Mouse (Mus musculus): ENCODE results near the gene Rps19bp1. TPM values are rescaled to one million over a fixed set of nuclear protein-coding genes. Genes with fewer than 3 reads are reported as not detected.

The Rps19bp1 gene
- polyA plus RNA-seq, 1 experiment from 2014 or later = 79.6 TPM

GRCm38 (mm10) chr15:80279053-80279452, 14.9 kb upstream of the Rps19bp1 start:
- no peak overlapping the region for H3K4me2 ChIP-seq (ENCODE audit: low read length)
- H3K4me1 ChIP-seq (ENCODE audit: control insufficient read depth, insufficient read depth, low read length) = no peaks in the 10 kb centered on the region
- H3K9ac ChIP-seq (ENCODE audit: low read depth, low read length) = no peak overlapping the region
- WGBS = 87% methylated on average over 2 of the region's 2 CpGs
- no peaks in the 10 kb centered on the region; the same call in 1 of the 2 replicates for H3K27me3 ChIP-seq (ENCODE audit: control insufficient read depth, insufficient read depth, low read depth, low read length)
- no peak overlapping the region for H3K4me3 ChIP-seq (ENCODE audit: low read depth, low read length)
- ATAC-seq = no peak
- no peaks in the 10 kb centered on the region for H3K9me3 ChIP-seq (replicated peaks; ENCODE audit: control insufficient read depth, low read length, poor library complexity, severe bottlenecking)
- H3K36me3 ChIP-seq (ENCODE audit: control insufficient read depth, insufficient read depth, low read length) = no peaks in the 10 kb centered on the region
- no peak overlapping the region for H3K27ac ChIP-seq (ENCODE audit: low read length)

- 79% methylated on average over 5 of the region's 5 CpGs for WGBS
- ATAC-seq = no peak
- no peaks in the 10 kb centered on the region for H3K36me3 ChIP-seq (ENCODE audit: control insufficient read depth, insufficient read depth, low read length)
Measured at GRCm38 (mm10) chr15:80278121-80278759, 14.1 kb upstream of the Rps19bp1 start.

GRCm38 (mm10) chr15:80277625-80278024, 13.5 kb upstream of the Rps19bp1 start:
- Histone ChIP-seq H3K4me2 (ENCODE audit: low read length) (no peak overlapping the region), H3K27ac (ENCODE audit: low read length) (no peak overlapping the region), H3K27me3 (ENCODE audit: control insufficient read depth, insufficient read depth, low read depth, low read length) (no peaks in the 10 kb centered on the region; the same call in 1 of the 2 replicates), H3K36me3 (ENCODE audit: control insufficient read depth, insufficient read depth, low read length) (no peaks in the 10 kb centered on the region), H3K4me1 (ENCODE audit: control insufficient read depth, insufficient read depth, low read length) (no peaks in the 10 kb centered on the region; the same call in 1 of the 2 replicates), H3K9me3 (replicated peaks; ENCODE audit: control insufficient read depth, low read length, poor library complexity, severe bottlenecking) (no peaks in the 10 kb centered on the region), H3K4me3 (ENCODE audit: low read depth, low read length) (no peak overlapping the region), H3K9ac (ENCODE audit: low read depth, low read length) (no peak overlapping the region)
- 4% methylated on average over 6 of the region's 6 CpGs for WGBS
- no peak for ATAC-seq

More at GRCm38 (mm10) chr15:80278121-80278759, 14.1 kb upstream of the Rps19bp1 start:
- Histone ChIP-seq H3K4me3 (ENCODE audit: low read depth, low read length) (no peak overlapping the region), H3K27ac (ENCODE audit: low read length) (no peak overlapping the region), H3K27me3 (ENCODE audit: control insufficient read depth, insufficient read depth, low read depth, low read length) (no peaks in the 10 kb centered on the region; the same call in 1 of the 2 replicates), H3K9ac (ENCODE audit: low read depth, low read length) (no peak overlapping the region), H3K4me2 (ENCODE audit: low read length) (no peak overlapping the region), H3K9me3 (replicated peaks; ENCODE audit: control insufficient read depth, low read length, poor library complexity, severe bottlenecking) (no peaks in the 10 kb centered on the region), H3K4me1 (ENCODE audit: control insufficient read depth, insufficient read depth, low read length) (no peaks in the 10 kb centered on the region)

- no peak overlapping the region for H3K27ac ChIP-seq (ENCODE audit: low read length)
- no peaks in the 10 kb centered on the region; the same call in 1 of the 2 replicates for H3K27me3 ChIP-seq (ENCODE audit: control insufficient read depth, insufficient read depth, low read depth, low read length)
- no peak overlapping the region for H3K4me2 ChIP-seq (ENCODE audit: low read length)
- H3K9ac ChIP-seq (ENCODE audit: low read depth, low read length) = no peak overlapping the region
- no peak overlapping the region for H3K4me3 ChIP-seq (ENCODE audit: low read depth, low read length)
- H3K9me3 ChIP-seq (replicated peaks; ENCODE audit: control insufficient read depth, low read length, poor library complexity, severe bottlenecking) = no peaks in the 10 kb centered on the region
- WGBS = 37% methylated on average over 9 of the region's 9 CpGs
- H3K4me1 ChIP-seq (ENCODE audit: control insufficient read depth, insufficient read depth, low read length) = peaks cover 2% of the 10 kb centered on the region; the same call in 1 of the 2 replicates
- 0 out of 2 replicates have a peak, but pooled peaks have one; percentile 28 for ATAC-seq
- H3K36me3 ChIP-seq (ENCODE audit: control insufficient read depth, insufficient read depth, low read length) = no peaks in the 10 kb centered on the region
Measured at GRCm38 (mm10) chr15:80277107-80277506, 13.0 kb upstream of the Rps19bp1 start.

GRCm38 (mm10) chr15:80271858-80272396, 7.8 kb upstream of the Rps19bp1 start:
- Histone ChIP-seq H3K27ac (ENCODE audit: low read length) (no peak overlapping the region), H3K27me3 (ENCODE audit: control insufficient read depth, insufficient read depth, low read depth, low read length) (no peaks in the 10 kb centered on the region; the same call in 1 of the 2 replicates), H3K4me3 (ENCODE audit: low read depth, low read length) (no peak overlapping the region), H3K4me2 (ENCODE audit: low read length) (no peak overlapping the region), H3K36me3 (ENCODE audit: control insufficient read depth, insufficient read depth, low read length) (no peaks in the 10 kb centered on the region), H3K4me1 (ENCODE audit: control insufficient read depth, insufficient read depth, low read length) (peaks cover 6% of the 10 kb centered on the region), H3K9me3 (replicated peaks; ENCODE audit: control insufficient read depth, low read length, poor library complexity, severe bottlenecking) (no peaks in the 10 kb centered on the region), H3K9ac (ENCODE audit: low read depth, low read length) (no peak overlapping the region)
- WGBS = 43% methylated on average over 3 of the region's 3 CpGs
- ATAC-seq = no peak

GRCm38 (mm10) chr15:80266281-80266680, 2.2 kb upstream of the Rps19bp1 start:
- no peak overlapping the region for H3K27ac ChIP-seq (ENCODE audit: low read length)
- ATAC-seq = peak; percentile 61; the same call in 1 of the 2 replicates
- no peak overlapping the region for H3K9ac ChIP-seq (ENCODE audit: low read depth, low read length)
- H3K4me2 ChIP-seq (ENCODE audit: low read length) = no peak overlapping the region
- H3K4me3 ChIP-seq (ENCODE audit: low read depth, low read length) = no peak overlapping the region
- H3K36me3 ChIP-seq (ENCODE audit: control insufficient read depth, insufficient read depth, low read length) = no peaks in the 10 kb centered on the region
- peaks cover 18% of the 10 kb centered on the region for H3K4me1 ChIP-seq (ENCODE audit: control insufficient read depth, insufficient read depth, low read length)
- 0% methylated on average over 2 of the region's 2 CpGs for WGBS
- H3K9me3 ChIP-seq (replicated peaks; ENCODE audit: control insufficient read depth, low read length, poor library complexity, severe bottlenecking) = no peaks in the 10 kb centered on the region
- H3K27me3 ChIP-seq (ENCODE audit: control insufficient read depth, insufficient read depth, low read depth, low read length) = no peaks in the 10 kb centered on the region

GRCm38 (mm10) chr15:80261100-80261499, 3.0 kb downstream of the Rps19bp1 start:
- WGBS = 85% methylated on average over 7 of the region's 7 CpGs
- Histone ChIP-seq H3K4me2 (ENCODE audit: low read length) (no peak overlapping the region), H3K27ac (ENCODE audit: low read length) (no peak overlapping the region), H3K4me3 (ENCODE audit: low read depth, low read length) (no peak overlapping the region), H3K4me1 (ENCODE audit: control insufficient read depth, insufficient read depth, low read length) (peaks cover 40% of the 10 kb centered on the region), H3K36me3 (ENCODE audit: control insufficient read depth, insufficient read depth, low read length) (peaks cover 28% of the 10 kb centered on the region), H3K9ac (ENCODE audit: low read depth, low read length) (no peak overlapping the region), H3K9me3 (replicated peaks; ENCODE audit: control insufficient read depth, low read length, poor library complexity, severe bottlenecking) (no peaks in the 10 kb centered on the region), H3K27me3 (ENCODE audit: control insufficient read depth, insufficient read depth, low read depth, low read length) (no peaks in the 10 kb centered on the region)
- ATAC-seq = no peak

GRCm38 (mm10) chr15:80260677-80261076, 3.4 kb downstream of the Rps19bp1 start:
- no peak overlapping the region for H3K4me3 ChIP-seq (ENCODE audit: low read depth, low read length)
- H3K9me3 ChIP-seq (replicated peaks; ENCODE audit: control insufficient read depth, low read length, poor library complexity, severe bottlenecking) = no peaks in the 10 kb centered on the region
- H3K9ac ChIP-seq (ENCODE audit: low read depth, low read length) = no peak overlapping the region
- ATAC-seq = no peak
- WGBS = 6% methylated on average over 3 of the region's 3 CpGs
- no peak overlapping the region for H3K27ac ChIP-seq (ENCODE audit: low read length)
- H3K4me1 ChIP-seq (ENCODE audit: control insufficient read depth, insufficient read depth, low read length) = peaks cover 40% of the 10 kb centered on the region
- H3K4me2 ChIP-seq (ENCODE audit: low read length) = no peak overlapping the region
- no peaks in the 10 kb centered on the region for H3K27me3 ChIP-seq (ENCODE audit: control insufficient read depth, insufficient read depth, low read depth, low read length)
- H3K36me3 ChIP-seq (ENCODE audit: control insufficient read depth, insufficient read depth, low read length) = peaks cover 28% of the 10 kb centered on the region

- Histone ChIP-seq H3K4me3 (ENCODE audit: low read depth, low read length) (no peak overlapping the region), H3K4me1 (ENCODE audit: control insufficient read depth, insufficient read depth, low read length) (peaks cover 38% of the 10 kb centered on the region), H3K27ac (ENCODE audit: low read length) (no peak overlapping the region), H3K9ac (ENCODE audit: low read depth, low read length) (no peak overlapping the region), H3K36me3 (ENCODE audit: control insufficient read depth, insufficient read depth, low read length) (peaks cover 28% of the 10 kb centered on the region), H3K9me3 (replicated peaks; ENCODE audit: control insufficient read depth, low read length, poor library complexity, severe bottlenecking) (no peaks in the 10 kb centered on the region), H3K4me2 (ENCODE audit: low read length) (no peak overlapping the region), H3K27me3 (ENCODE audit: control insufficient read depth, insufficient read depth, low read depth, low read length) (no peaks in the 10 kb centered on the region)
- ATAC-seq = no peak
- WGBS = 70% methylated on average over 8 of the region's 8 CpGs
Measured at GRCm38 (mm10) chr15:80259406-80260045, 4.6 kb downstream of the Rps19bp1 start.

All from midbrain, embryonic 16.5 days (tissue).